Mouse (Mus musculus): ENCODE measurements around the gene Eci1. TPM values are rescaled to one million over a fixed set of nuclear protein-coding genes. Genes with fewer than 3 reads are reported as not detected.

Eci1 gene
- polyA plus RNA-seq, 1 experiment, result 9.0 TPM

DNA sequence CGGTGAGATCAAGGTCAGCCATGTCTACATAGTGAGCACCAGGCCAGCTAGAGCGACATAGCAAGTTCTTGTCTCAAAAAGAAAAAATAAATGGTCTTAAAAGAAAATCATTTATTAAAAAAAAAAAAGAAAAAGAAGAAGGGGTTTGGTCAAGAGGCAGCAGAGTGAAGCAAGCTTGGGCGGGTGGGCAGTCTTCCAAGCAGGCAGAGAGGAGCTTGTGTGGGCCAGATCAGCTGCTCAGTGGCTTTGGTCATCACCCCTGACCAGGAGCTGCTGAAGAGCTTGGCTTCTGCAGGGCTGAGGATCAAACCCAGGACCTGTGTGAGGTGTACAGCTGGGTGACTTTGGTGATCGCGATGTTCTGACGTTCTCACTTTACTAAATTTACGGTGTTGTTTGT lies 32.0 kb upstream of the Eci1 start:
- H3K27ac ChIP-seq (ENCODE audit: control insufficient read depth, insufficient read depth, low read depth, low read length), result no peak overlapping the region

DNA sequence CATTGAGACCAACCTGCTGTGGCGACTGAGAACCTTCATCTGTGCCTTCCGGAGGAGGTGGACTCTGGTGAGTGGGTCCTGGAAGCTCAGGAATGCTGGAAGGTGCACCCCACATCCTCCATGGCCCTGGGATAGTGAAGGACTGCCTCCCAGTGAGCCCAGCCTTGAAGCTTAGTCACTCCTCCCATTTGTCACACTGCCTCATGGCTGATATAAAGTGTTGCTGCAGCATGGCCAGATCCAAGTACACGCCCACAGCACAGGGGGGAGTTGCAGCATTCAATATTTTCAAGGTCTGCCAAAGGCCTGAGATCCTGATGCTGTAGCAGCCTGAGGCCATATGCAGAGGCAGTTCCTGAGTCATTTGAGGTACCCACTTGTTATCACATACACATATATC lies 24.1 kb upstream of the Eci1 start:
- Histone ChIP-seq H3K27me3 (ENCODE audit: control insufficient read depth, insufficient read depth, low read length) (no peaks in the 10 kb centered on the region), H3K27ac (ENCODE audit: control insufficient read depth, insufficient read depth, low read depth, low read length) (no peak overlapping the region), H3K36me3 (ENCODE audit: control insufficient read depth, insufficient read depth, low read length) (no peaks in the 10 kb centered on the region), H3K4me1 (ENCODE audit: control insufficient read depth, insufficient read depth, low read length) (no peaks in the 10 kb centered on the region), H3K4me3 (ENCODE audit: control insufficient read depth, low read depth, low read length) (no peak overlapping the region)
- TF ChIP-seq CTCF (IDR thresholded peaks at IDR 0.05; ENCODE audit: control insufficient read depth, insufficient read depth, insufficient replicate concordance, low read depth, low read length) (no peak), POLR2A (IDR thresholded peaks at IDR 0.05; ENCODE audit: control insufficient read depth, low read depth, low read length) (peak; percentile 38; the same call in 1 of the 2 replicates)

More for the DNA sequence above, 32.0 kb upstream of the Eci1 start:
- Histone ChIP-seq H3K4me1 (ENCODE audit: control insufficient read depth, insufficient read depth, low read length) (no peaks in the 10 kb centered on the region), H3K4me3 (ENCODE audit: control insufficient read depth, low read depth, low read length) (no peak overlapping the region), H3K36me3 (ENCODE audit: control insufficient read depth, insufficient read depth, low read length) (no peaks in the 10 kb centered on the region), H3K27me3 (ENCODE audit: control insufficient read depth, insufficient read depth, low read length) (no peaks in the 10 kb centered on the region)
- TF ChIP-seq POLR2A (IDR thresholded peaks at IDR 0.05; ENCODE audit: control insufficient read depth, low read depth, low read length), result no peak
- no peak for TF ChIP-seq CTCF (IDR thresholded peaks at IDR 0.05; ENCODE audit: control insufficient read depth, insufficient read depth, insufficient replicate concordance, low read depth, low read length)

DNA sequence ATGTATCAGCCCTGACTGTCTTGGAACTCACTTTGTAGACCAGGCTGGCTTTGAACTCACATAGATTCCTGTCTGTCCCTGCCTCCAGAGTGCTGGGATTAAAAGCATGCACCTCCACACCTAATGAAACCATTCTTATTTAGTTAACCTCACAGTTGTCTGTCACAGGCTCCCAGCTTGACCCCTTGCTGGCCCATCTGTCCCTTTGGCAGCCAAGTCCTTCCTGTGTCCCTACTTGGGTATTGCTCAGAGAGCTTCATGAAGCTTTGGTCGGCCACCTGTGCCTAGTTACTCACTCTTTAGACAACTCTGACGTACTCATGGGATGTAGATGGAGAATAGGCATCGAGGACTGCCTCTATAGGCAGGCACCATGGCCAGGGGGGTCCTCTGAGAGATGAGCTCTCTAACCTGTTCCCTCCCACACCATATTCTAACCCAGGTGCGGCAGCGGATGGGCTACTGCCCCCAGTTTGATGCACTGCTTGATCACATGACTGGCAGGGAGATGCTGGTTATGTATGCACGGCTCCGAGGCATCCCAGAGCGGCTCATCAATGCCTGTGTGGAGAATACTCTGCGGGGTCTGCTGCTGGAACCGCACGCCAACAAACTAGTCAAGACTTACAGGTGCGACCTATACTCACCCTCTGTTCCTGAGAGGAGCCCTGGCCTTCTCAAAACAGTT lies 19.2 kb upstream of the Eci1 start:
- Histone ChIP-seq H3K36me3 (ENCODE audit: control insufficient read depth, insufficient read depth, low read length) (no peaks in the 10 kb centered on the region), H3K27me3 (ENCODE audit: control insufficient read depth, insufficient read depth, low read length) (no peaks in the 10 kb centered on the region), H3K4me3 (ENCODE audit: control insufficient read depth, low read depth, low read length) (no peak overlapping the region), H3K27ac (ENCODE audit: control insufficient read depth, insufficient read depth, low read depth, low read length) (no peak overlapping the region), H3K4me1 (ENCODE audit: control insufficient read depth, insufficient read depth, low read length) (no peaks in the 10 kb centered on the region)
- TF ChIP-seq CTCF (IDR thresholded peaks at IDR 0.05; ENCODE audit: control insufficient read depth, insufficient read depth, insufficient replicate concordance, low read depth, low read length) (no peak), POLR2A (IDR thresholded peaks at IDR 0.05; ENCODE audit: control insufficient read depth, low read depth, low read length) (no peak)

DNA sequence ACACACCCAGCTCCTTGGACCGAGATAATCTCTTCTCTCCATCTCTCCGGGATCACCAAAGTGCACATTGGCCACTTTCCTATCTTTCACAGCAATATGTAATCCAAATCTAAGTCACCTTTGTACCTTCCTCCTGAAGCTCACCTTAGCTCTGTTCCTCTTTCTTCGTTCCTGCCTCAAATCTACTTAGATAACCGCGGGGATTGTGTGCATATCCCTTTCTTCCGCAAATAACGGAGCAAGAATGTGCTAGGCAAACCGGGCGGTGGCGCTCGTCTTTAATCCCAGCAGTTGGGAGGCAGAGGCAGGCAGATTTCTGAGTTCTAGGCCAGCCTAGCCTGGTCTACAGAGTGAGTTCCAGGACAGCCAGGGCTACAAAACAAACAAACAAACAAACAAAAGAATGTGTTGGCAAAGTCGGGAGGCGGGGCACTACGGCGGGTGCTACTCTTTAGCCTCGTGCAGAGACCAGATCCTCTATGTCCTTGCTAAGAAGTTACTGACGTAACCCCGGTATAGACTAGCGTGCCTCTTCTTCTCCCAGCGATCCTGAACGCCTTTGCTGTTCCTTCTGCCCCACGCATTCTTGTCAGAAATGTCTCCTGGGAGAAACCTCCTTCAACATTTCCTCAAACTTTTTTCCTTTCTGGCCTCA lies 12.8 kb upstream of the Eci1 start:
- TF ChIP-seq POLR2A (IDR thresholded peaks at IDR 0.05; ENCODE audit: control insufficient read depth, low read depth, low read length) (no peak), CTCF (IDR thresholded peaks at IDR 0.05; ENCODE audit: control insufficient read depth, insufficient read depth, insufficient replicate concordance, low read depth, low read length) (no peak)
- Histone ChIP-seq H3K36me3 (ENCODE audit: control insufficient read depth, insufficient read depth, low read length) (no peaks in the 10 kb centered on the region), H3K4me3 (ENCODE audit: control insufficient read depth, low read depth, low read length) (peak overlapping the region; percentile 79), H3K27ac (ENCODE audit: control insufficient read depth, insufficient read depth, low read depth, low read length) (peak overlapping the region; percentile 67), H3K4me1 (ENCODE audit: control insufficient read depth, insufficient read depth, low read length) (peaks cover 6% of the 10 kb centered on the region), H3K27me3 (ENCODE audit: control insufficient read depth, insufficient read depth, low read length) (no peaks in the 10 kb centered on the region)

DNA sequence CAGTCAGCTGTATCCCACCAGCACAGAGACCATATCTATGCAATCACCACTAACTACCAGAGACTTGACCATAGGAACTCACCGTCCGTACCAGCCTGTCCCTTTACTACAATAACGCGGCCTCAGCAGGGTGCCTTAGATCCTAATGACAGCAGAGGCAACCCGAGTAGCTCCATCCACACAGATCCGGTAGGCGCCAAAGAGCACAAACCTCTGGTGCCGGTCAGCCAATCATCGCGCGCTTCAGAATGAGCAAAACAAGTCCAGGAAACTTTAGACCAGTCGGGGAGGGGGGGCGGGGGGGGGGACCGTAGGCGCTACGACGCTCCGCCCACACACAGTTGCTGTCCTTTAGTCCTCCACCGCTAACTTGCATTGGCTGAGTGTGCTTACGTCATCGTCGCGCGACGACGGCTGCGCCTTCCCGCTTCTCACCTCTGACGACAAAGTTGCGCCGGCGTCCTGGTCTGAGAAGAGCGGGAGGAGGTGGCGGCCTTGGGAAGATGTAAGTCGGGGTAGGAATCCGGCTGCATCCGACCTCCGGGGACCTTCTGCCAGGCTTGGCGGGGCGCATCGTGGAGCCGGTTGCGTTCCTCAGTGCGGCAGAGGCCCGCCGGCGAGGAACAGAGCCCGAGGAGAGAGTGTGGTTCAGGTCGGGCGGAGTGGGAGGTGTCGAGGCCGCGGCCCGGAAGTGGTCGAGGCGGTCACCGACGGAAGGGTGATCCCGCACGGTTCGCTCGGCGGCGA lies 12.0 kb upstream of the Eci1 start, which contains the start of gene Rnps1:
Gene Rnps1, plus strand, starts transcription at position 336 of the 747 bp plus-strand sequence.
- no peaks in the 10 kb centered on the region for H3K36me3 ChIP-seq (ENCODE audit: control insufficient read depth, insufficient read depth, low read length)
- peak; percentile 57 for TF ChIP-seq POLR2A (IDR thresholded peaks at IDR 0.05; ENCODE audit: control insufficient read depth, low read depth, low read length)
- TF ChIP-seq CTCF (IDR thresholded peaks at IDR 0.05; ENCODE audit: control insufficient read depth, insufficient read depth, insufficient replicate concordance, low read depth, low read length), result no peak; the same call in 1 of the 2 replicates

DNA sequence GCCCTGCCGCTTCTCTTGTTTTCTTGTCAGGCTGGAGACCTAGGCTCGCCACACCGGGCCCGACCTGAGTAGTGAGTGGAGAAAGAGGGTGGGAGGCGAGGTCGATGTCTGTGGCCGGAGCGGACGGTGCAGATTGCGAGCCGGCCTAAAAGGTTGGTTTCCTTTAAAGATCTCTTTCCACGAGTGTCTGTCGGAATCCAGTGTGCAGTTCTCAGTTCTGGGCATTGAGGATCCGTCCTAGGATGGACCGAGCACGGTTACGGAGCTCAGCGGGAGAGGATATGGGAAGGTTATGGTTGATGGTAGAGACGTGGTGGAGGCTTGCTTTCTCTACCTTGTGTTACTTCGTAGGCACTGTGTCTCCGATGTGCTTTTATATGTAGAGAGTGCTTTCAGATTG lies 11.4 kb upstream of the Eci1 start:
- Histone ChIP-seq H3K27ac (ENCODE audit: control insufficient read depth, insufficient read depth, low read depth, low read length) (peak overlapping the region; percentile 93), H3K27me3 (ENCODE audit: control insufficient read depth, insufficient read depth, low read length) (no peaks in the 10 kb centered on the region), H3K36me3 (ENCODE audit: control insufficient read depth, insufficient read depth, low read length) (no peaks in the 10 kb centered on the region), H3K4me3 (ENCODE audit: control insufficient read depth, low read depth, low read length) (peak overlapping the region; percentile 89), H3K4me1 (ENCODE audit: control insufficient read depth, insufficient read depth, low read length) (peaks cover 6% of the 10 kb centered on the region)
- TF ChIP-seq CTCF (IDR thresholded peaks at IDR 0.05; ENCODE audit: control insufficient read depth, insufficient read depth, insufficient replicate concordance, low read depth, low read length), result no peak
- TF ChIP-seq POLR2A (IDR thresholded peaks at IDR 0.05; ENCODE audit: control insufficient read depth, low read depth, low read length), result no peak

More for the DNA sequence above, 12.0 kb upstream of the Eci1 start, which contains the start of gene Rnps1:
- peaks cover 6% of the 10 kb centered on the region for H3K4me1 ChIP-seq (ENCODE audit: control insufficient read depth, insufficient read depth, low read length)
- H3K27me3 ChIP-seq (ENCODE audit: control insufficient read depth, insufficient read depth, low read length), result no peaks in the 10 kb centered on the region
- H3K4me3 ChIP-seq (ENCODE audit: control insufficient read depth, low read depth, low read length), result peak within 1 kb of the TSS; percentile 89
- H3K27ac ChIP-seq (ENCODE audit: control insufficient read depth, insufficient read depth, low read depth, low read length), result peak within 1 kb of the TSS; percentile 93

Measured in testis, adult 2 months (tissue).